Mouse (Mus musculus) lung, postnatal 36 days (tissue): ENCODE data around the gene Trmt13.
"Not testable (repeated sequence)": the region's sequence is repeated elsewhere in the genome, so short reads cannot be mapped to it uniquely, and the experiment has no call there.

ENCODE experiments used
- DNase-seq: peaks from one replicate; pipeline ENCODE4 v3.0.0; 2022; ENCODE audit warnings: mixed read lengths

Trmt13 gene

GRCm38 (mm10) chr3:116614295-116614892 lies at the start of gene Trmt13:
TSS of gene Trmt13 (minus strand) at chr3:116614587.
- DNase-seq = peak; percentile 35

- DNase-seq = peak; percentile 99
These were observed 48.1 kb upstream of the Trmt13 start, which contains the start of gene Mfsd14a for GRCm38 (mm10) chr3:116662463-116662863. TSS of gene Mfsd14a (minus strand) at chr3:116662677.

- DNase-seq = no peak
These were observed 47.6 kb upstream of the Trmt13 start for GRCm38 (mm10) chr3:116661870-116662414.

- no peak for DNase-seq
These were observed 47.0 kb upstream of the Trmt13 start for GRCm38 (mm10) chr3:116661288-116661869.

GRCm38 (mm10) chr3:116659856-116660430 lies 45.6 kb upstream of the Trmt13 start:
- no peak for DNase-seq

- DNase-seq = no peak
These were observed 44.7 kb upstream of the Trmt13 start for GRCm38 (mm10) chr3:116658928-116659565.

- DNase-seq = no peak
These were observed 42.0 kb upstream of the Trmt13 start for GRCm38 (mm10) chr3:116656184-116656965.

GRCm38 (mm10) chr3:116654051-116654450 lies 39.7 kb upstream of the Trmt13 start:
- DNase-seq = not testable (repeated sequence)

- DNase-seq = no peak
These were observed 39.0 kb upstream of the Trmt13 start for GRCm38 (mm10) chr3:116653278-116653945.

- DNase-seq = no peak
These were observed 37.7 kb upstream of the Trmt13 start for GRCm38 (mm10) chr3:116652033-116652446.

- no peak for DNase-seq
These were observed 36.3 kb upstream of the Trmt13 start for GRCm38 (mm10) chr3:116650698-116651097.

- no peak for DNase-seq
These were observed 34.4 kb upstream of the Trmt13 start for GRCm38 (mm10) chr3:116648805-116649204.

GRCm38 (mm10) chr3:116646387-116646786 lies 32.0 kb upstream of the Trmt13 start:
- no peak for DNase-seq

GRCm38 (mm10) chr3:116642373-116642772 lies 28.0 kb upstream of the Trmt13 start:
- DNase-seq = no peak

GRCm38 (mm10) chr3:116641811-116642371 lies 27.5 kb upstream of the Trmt13 start:
- DNase-seq = no peak

GRCm38 (mm10) chr3:116640024-116640423 lies 25.6 kb upstream of the Trmt13 start:
- DNase-seq = no peak

GRCm38 (mm10) chr3:116638572-116638971 lies 24.2 kb upstream of the Trmt13 start:
- DNase-seq = no peak

GRCm38 (mm10) chr3:116637693-116638476 lies 23.5 kb upstream of the Trmt13 start:
- DNase-seq = no peak

- no peak for DNase-seq
These were observed 21.4 kb upstream of the Trmt13 start for GRCm38 (mm10) chr3:116635799-116636198.

GRCm38 (mm10) chr3:116634853-116635252 lies 20.5 kb upstream of the Trmt13 start:
- no peak for DNase-seq

GRCm38 (mm10) chr3:116634091-116634490 lies 19.7 kb upstream of the Trmt13 start:
- no peak for DNase-seq
